Mouse (Mus musculus): ENCODE data around the gene Tmcc3. TPM values are rescaled to one million over a fixed set of nuclear protein-coding genes. Genes with fewer than 3 reads are reported as not detected.
A peak's percentile ranks its signal among the peaks of the same experiment; 100 is the strongest.

Tmcc3 gene
- polyA plus RNA-seq, 1 experiment from 2014 or later, result 14.9 TPM

DNA sequence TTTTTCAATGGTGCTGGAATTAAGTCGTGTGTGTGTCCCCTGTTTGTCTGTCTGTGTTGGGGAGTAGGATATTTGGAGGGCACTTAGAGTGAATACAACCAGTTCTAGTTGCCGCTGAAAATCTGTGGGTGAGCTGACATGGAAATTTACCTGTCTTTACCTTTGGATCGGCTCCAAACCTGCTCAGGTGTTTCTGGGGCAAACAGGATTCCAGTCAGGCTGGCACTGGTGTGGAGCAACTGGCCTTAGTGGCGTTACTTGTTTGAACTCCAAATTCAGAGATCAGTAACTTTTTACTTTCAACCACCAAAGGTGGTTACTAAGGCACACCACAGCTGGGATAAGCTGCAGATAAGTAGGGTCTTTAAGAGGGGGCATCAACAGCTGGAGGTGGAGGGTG lies 1.4 kb downstream of the Tmcc3 start:
- Histone ChIP-seq H3K9ac (ENCODE audit: low read depth, low read length) (no peak overlapping the region), H3K4me1 (ENCODE audit: control insufficient read depth, insufficient read depth, low read depth, low read length) (peaks cover 6% of the 10 kb centered on the region; the same call in 1 of the 2 replicates), H3K9me3 (ENCODE audit: control insufficient read depth, low read length) (no peaks in the 10 kb centered on the region), H3K36me3 (ENCODE audit: control insufficient read depth, insufficient read depth, low read length) (no peaks in the 10 kb centered on the region), H3K4me2 (ENCODE audit: low read length) (peak overlapping the region; percentile 6; the same call in 1 of the 2 replicates), H3K27ac (ENCODE audit: low read depth, low read length) (no peak overlapping the region), H3K27me3 (replicated peaks; ENCODE audit: control insufficient read depth, insufficient read depth, low read length) (no peaks in the 10 kb centered on the region), H3K4me3 (ENCODE audit: low read length) (no peak overlapping the region)
- 89% methylated on average over 4 of the region's 4 CpGs for WGBS
- ATAC-seq, result no peak

DNA sequence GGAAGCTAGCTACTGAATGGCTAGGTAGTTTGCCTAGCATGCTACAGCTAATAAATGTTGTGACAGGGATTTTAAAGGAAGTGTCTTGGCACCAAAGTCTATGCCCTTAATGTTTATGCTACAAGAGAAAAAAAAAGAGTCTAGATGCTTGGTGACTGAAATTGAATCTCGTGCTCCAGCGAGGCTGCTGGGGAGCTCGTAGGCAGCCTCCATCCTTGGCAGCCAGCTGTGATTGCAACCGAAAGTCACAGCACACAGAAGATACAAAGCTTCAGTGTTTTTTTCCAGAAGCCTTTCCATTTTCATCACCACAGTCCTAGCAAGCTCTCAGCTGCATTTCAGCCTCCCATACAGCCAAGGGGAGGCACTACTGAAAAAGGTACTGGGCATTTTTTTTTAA lies 6.8 kb downstream of the Tmcc3 start:
- Histone ChIP-seq H3K27me3 (replicated peaks; ENCODE audit: control insufficient read depth, insufficient read depth, low read length) (no peaks in the 10 kb centered on the region), H3K36me3 (ENCODE audit: control insufficient read depth, insufficient read depth, low read length) (no peaks in the 10 kb centered on the region), H3K4me3 (ENCODE audit: low read length) (no peak overlapping the region), H3K4me1 (ENCODE audit: control insufficient read depth, insufficient read depth, low read depth, low read length) (no peaks in the 10 kb centered on the region; the same call in 1 of the 2 replicates), H3K9ac (ENCODE audit: low read depth, low read length) (no peak overlapping the region), H3K27ac (ENCODE audit: low read depth, low read length) (peak overlapping the region; percentile 16; the same call in 1 of the 2 replicates), H3K9me3 (ENCODE audit: control insufficient read depth, low read length) (no peaks in the 10 kb centered on the region), H3K4me2 (ENCODE audit: low read length) (no peak overlapping the region)
- 27% methylated on average over 4 of the region's 4 CpGs for WGBS
- ATAC-seq, result no peak

DNA sequence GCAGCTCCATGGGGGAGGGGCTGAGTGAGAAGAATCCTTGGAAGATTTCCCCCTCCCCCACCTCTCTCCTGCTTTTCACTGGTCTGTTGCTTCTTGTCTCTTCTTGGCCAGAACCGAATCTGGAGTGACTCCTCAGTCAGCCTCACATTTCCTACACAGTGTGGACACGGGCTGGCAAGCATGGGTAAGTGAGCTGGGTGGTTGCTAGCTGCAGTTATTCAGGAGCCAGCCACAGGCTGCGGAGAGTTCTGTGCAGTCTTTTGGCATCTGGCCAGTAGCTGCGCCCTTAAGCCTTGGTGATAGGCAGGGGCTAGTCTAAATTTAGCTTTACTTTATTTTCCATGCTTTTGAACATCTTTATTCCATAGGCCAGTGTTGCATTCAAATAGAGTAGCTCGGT lies 18.2 kb downstream of the Tmcc3 start:
- Histone ChIP-seq H3K36me3 (ENCODE audit: control insufficient read depth, insufficient read depth, low read length) (no peaks in the 10 kb centered on the region; the same call in 1 of the 2 replicates), H3K4me2 (ENCODE audit: low read length) (no peak overlapping the region), H3K9ac (ENCODE audit: low read depth, low read length) (no peak overlapping the region), H3K4me1 (ENCODE audit: control insufficient read depth, insufficient read depth, low read depth, low read length) (peaks cover 6% of the 10 kb centered on the region), H3K9me3 (ENCODE audit: control insufficient read depth, low read length) (peaks cover 3% of the 10 kb centered on the region; the same call in 1 of the 2 replicates), H3K27me3 (replicated peaks; ENCODE audit: control insufficient read depth, insufficient read depth, low read length) (no peaks in the 10 kb centered on the region), H3K27ac (ENCODE audit: low read depth, low read length) (no peak overlapping the region), H3K4me3 (ENCODE audit: low read length) (no peak overlapping the region)
- 32% methylated on average over 5 of the region's 5 CpGs for WGBS
- ATAC-seq, result peak; percentile 71

DNA sequence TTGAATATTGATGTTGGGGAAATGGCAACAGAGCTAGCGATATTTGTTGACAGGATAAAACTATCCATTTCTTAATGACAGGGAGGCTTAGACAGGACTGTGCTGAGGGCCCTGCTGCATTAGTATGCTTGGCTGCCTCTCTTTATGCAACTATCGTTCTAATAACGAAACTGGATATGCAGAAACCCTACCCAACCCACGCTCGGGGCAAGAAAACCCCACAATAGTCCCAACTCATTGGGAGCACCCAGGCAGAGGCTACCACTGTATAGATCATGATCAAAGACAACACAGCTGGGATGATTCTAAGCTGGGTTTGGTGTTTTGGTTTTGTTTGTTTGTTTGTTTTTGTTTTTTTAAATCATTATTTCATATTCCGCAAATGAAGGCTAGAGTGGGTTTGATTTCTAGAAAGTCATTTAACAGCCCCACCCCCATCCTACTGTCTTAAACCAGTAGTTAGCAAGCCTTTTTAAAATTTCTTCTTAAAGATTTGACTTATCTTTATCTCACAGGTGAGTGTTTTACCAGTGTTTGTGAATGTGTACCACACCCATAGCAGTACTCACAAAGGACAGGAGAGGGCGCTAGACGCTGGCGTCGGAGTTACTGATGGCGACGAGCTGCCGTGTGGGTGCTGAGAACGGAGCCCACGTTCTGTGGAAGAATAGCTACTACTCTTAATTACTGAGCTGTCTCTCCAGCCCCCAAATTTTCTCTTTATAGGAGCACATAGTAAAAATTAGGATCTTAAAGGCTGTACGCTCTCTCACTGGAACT lies 20.8 kb downstream of the Tmcc3 start:
- no peak overlapping the region for H3K9ac ChIP-seq (ENCODE audit: low read depth, low read length)
- no peaks in the 10 kb centered on the region for H3K36me3 ChIP-seq (ENCODE audit: control insufficient read depth, insufficient read depth, low read length)
- no peaks in the 10 kb centered on the region for H3K27me3 ChIP-seq (replicated peaks; ENCODE audit: control insufficient read depth, insufficient read depth, low read length)
- 78% methylated on average over 16 of the region's 16 CpGs for WGBS
- H3K4me1 ChIP-seq (ENCODE audit: control insufficient read depth, insufficient read depth, low read depth, low read length), result peaks cover 6% of the 10 kb centered on the region
- no peak overlapping the region for H3K27ac ChIP-seq (ENCODE audit: low read depth, low read length)
- no peak overlapping the region for H3K4me2 ChIP-seq (ENCODE audit: low read length)
- no peak overlapping the region for H3K4me3 ChIP-seq (ENCODE audit: low read length)
- no peaks in the 10 kb centered on the region for H3K9me3 ChIP-seq (ENCODE audit: control insufficient read depth, low read length)
- no peak for ATAC-seq

DNA sequence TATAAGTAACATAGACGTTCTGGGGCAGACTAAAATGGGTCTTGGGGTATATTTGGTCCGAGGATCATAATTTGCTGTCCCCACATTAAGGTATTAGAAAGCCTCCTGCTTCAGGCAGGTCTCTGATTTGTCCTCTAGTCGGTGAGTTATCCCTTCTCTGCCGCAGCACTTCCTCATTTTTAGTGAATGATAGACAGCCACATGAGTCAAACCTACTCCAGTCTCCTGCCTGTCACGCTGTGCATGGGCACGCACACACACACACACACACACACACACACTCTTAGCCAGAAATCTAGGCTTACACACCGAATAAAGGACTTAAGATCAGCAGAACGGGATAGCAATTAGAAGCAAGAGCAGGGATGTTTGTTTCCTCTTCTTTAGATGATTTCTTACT lies 21.6 kb downstream of the Tmcc3 start:
- no peaks in the 10 kb centered on the region for H3K36me3 ChIP-seq (ENCODE audit: control insufficient read depth, insufficient read depth, low read length)
- no peak overlapping the region for H3K27ac ChIP-seq (ENCODE audit: low read depth, low read length)
- no peaks in the 10 kb centered on the region for H3K27me3 ChIP-seq (replicated peaks; ENCODE audit: control insufficient read depth, insufficient read depth, low read length)
- no peak overlapping the region for H3K4me3 ChIP-seq (ENCODE audit: low read length)
- 89% methylated on average over 8 of the region's 8 CpGs for WGBS
- no peak for ATAC-seq
- H3K4me1 ChIP-seq (ENCODE audit: control insufficient read depth, insufficient read depth, low read depth, low read length), result peaks cover 6% of the 10 kb centered on the region
- no peaks in the 10 kb centered on the region for H3K9me3 ChIP-seq (ENCODE audit: control insufficient read depth, low read length)
- H3K9ac ChIP-seq (ENCODE audit: low read depth, low read length), result no peak overlapping the region
- H3K4me2 ChIP-seq (ENCODE audit: low read length), result no peak overlapping the region

DNA sequence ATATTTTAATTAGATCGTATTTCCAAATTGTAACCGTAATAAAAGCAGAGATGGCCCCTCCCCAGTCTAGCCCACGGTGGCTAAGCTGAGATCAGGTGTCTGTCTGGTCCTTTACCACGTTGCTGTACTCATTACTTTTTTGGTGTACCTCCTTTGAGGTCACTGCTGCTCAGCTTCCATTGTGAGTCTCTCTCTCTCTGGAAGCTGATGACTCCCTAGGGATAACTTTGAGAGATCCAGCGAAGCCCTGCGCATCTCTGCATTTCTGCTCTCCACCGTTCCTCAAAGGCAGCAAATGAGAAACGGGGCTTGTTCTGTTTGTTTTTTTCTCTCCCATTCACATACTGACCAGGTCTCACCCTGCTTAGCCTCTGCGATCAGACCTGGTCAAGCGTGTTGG lies 23.3 kb downstream of the Tmcc3 start:
- WGBS, result 69% methylated on average over 10 of the region's 10 CpGs
- H3K27me3 ChIP-seq (replicated peaks; ENCODE audit: control insufficient read depth, insufficient read depth, low read length), result no peaks in the 10 kb centered on the region
- no peaks in the 10 kb centered on the region for H3K36me3 ChIP-seq (ENCODE audit: control insufficient read depth, insufficient read depth, low read length)
- ATAC-seq, result no peak
- H3K4me3 ChIP-seq (ENCODE audit: low read length), result no peak overlapping the region
- no peak overlapping the region for H3K4me2 ChIP-seq (ENCODE audit: low read length)
- H3K27ac ChIP-seq (ENCODE audit: low read depth, low read length), result no peak overlapping the region
- no peak overlapping the region for H3K9ac ChIP-seq (ENCODE audit: low read depth, low read length)
- no peaks in the 10 kb centered on the region for H3K9me3 ChIP-seq (ENCODE audit: control insufficient read depth, low read length)
- H3K4me1 ChIP-seq (ENCODE audit: control insufficient read depth, insufficient read depth, low read depth, low read length), result peaks cover 2% of the 10 kb centered on the region; the same call in 1 of the 2 replicates

DNA sequence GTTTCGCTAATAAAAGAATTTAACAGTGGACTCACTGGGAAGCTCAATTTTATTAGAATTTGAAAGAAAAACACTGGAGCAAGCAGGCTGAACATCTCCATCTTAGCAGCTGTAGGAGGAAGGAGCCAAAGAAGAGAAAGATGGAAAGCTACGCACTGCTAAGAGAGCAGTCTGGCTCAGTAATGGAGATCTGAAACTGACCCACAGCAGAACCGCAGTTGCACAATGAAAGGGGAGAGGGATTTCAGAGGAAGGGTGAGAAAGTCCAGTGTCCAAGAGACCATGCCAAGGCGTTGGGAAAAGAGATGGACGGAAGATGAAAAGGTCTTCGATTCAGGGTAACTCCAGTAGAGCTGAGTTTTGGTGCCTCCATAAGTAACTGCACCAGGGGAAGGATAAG lies 24.3 kb downstream of the Tmcc3 start:
- Histone ChIP-seq H3K36me3 (ENCODE audit: control insufficient read depth, insufficient read depth, low read length) (no peaks in the 10 kb centered on the region), H3K4me2 (ENCODE audit: low read length) (no peak overlapping the region), H3K9ac (ENCODE audit: low read depth, low read length) (no peak overlapping the region), H3K27me3 (replicated peaks; ENCODE audit: control insufficient read depth, insufficient read depth, low read length) (no peaks in the 10 kb centered on the region), H3K4me3 (ENCODE audit: low read length) (no peak overlapping the region), H3K4me1 (ENCODE audit: control insufficient read depth, insufficient read depth, low read depth, low read length) (no peaks in the 10 kb centered on the region), H3K9me3 (ENCODE audit: control insufficient read depth, low read length) (no peaks in the 10 kb centered on the region), H3K27ac (ENCODE audit: low read depth, low read length) (no peak overlapping the region)
- ATAC-seq, result no peak
- WGBS, result 93% methylated on average over 6 of the region's 6 CpGs

DNA sequence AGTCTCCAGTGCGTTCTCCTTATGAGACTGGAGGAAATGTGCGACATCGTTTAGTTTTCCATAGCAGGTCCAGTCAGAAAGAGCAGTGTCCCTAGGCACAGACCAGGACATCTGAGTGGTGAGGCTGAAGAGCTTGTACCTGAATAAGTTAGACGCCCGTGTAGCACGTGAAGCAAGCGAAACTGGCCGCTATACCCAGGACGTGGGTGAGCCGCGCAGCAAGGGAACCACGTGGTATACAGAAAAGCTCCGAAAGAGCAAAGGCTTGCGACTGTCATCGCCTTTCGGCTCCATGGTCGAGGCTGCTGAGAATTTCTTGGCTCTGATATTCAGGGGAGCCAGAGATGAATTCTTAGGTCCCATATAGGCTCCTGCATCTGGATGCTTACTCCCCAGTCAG lies 29.8 kb downstream of the Tmcc3 start:
- WGBS, result 63% methylated on average over 17 of the region's 17 CpGs

DNA sequence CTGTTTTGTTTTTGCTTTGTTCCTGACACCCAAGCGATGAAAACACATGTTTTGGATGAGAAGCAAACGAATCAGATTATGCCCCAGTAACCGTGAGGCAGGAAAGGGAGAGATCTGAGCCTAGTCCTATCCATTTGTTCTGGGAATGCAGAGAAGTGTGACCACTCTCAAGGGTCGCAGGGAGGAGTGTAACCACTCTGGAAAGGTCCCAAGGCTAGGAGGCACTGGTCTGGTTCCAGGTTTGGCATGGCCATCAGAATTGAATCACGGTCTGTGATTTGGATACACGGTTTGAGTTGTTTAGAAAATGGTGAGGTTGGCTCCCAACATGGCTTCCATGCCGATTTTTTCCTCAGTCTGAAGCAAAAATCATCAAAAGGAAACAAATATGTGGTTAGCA lies 30.5 kb downstream of the Tmcc3 start:
- H3K27me3 ChIP-seq (replicated peaks; ENCODE audit: control insufficient read depth, insufficient read depth, low read length), result no peaks in the 10 kb centered on the region
- H3K9me3 ChIP-seq (ENCODE audit: control insufficient read depth, low read length), result no peaks in the 10 kb centered on the region
- no peaks in the 10 kb centered on the region for H3K36me3 ChIP-seq (ENCODE audit: control insufficient read depth, insufficient read depth, low read length)
- H3K27ac ChIP-seq (ENCODE audit: low read depth, low read length), result no peak overlapping the region
- H3K9ac ChIP-seq (ENCODE audit: low read depth, low read length), result no peak overlapping the region
- no peak for ATAC-seq
- WGBS, result 63% methylated on average over 7 of the region's 7 CpGs
- H3K4me2 ChIP-seq (ENCODE audit: low read length), result no peak overlapping the region
- no peak overlapping the region for H3K4me3 ChIP-seq (ENCODE audit: low read length)
- no peaks in the 10 kb centered on the region for H3K4me1 ChIP-seq (ENCODE audit: control insufficient read depth, insufficient read depth, low read depth, low read length)

More for the DNA sequence above, 29.8 kb downstream of the Tmcc3 start:
- no peak overlapping the region for H3K4me3 ChIP-seq (ENCODE audit: low read length)
- H3K27ac ChIP-seq (ENCODE audit: low read depth, low read length), result no peak overlapping the region
- no peak for ATAC-seq
- no peaks in the 10 kb centered on the region for H3K36me3 ChIP-seq (ENCODE audit: control insufficient read depth, insufficient read depth, low read length)
- H3K4me1 ChIP-seq (ENCODE audit: control insufficient read depth, insufficient read depth, low read depth, low read length), result no peaks in the 10 kb centered on the region
- H3K27me3 ChIP-seq (replicated peaks; ENCODE audit: control insufficient read depth, insufficient read depth, low read length), result no peaks in the 10 kb centered on the region
- no peak overlapping the region for H3K9ac ChIP-seq (ENCODE audit: low read depth, low read length)
- H3K9me3 ChIP-seq (ENCODE audit: control insufficient read depth, low read length), result no peaks in the 10 kb centered on the region
- H3K4me2 ChIP-seq (ENCODE audit: low read length), result peak overlapping the region; percentile 35
